Mouse (Mus musculus) neural tube, embryonic 14.5 days (tissue): ENCODE data around the gene Kcns3. TPM values are rescaled to one million over a fixed set of nuclear protein-coding genes. Genes with fewer than 3 reads are reported as not detected.
"Not testable (repeated sequence)": the region's sequence is repeated elsewhere in the genome, so short reads cannot be mapped to it uniquely, and the experiment has no call there.

Experiments
- ATAC-seq: fragments of 200-750 bp; cut with Nextera tagmentation; 2 replicates; pipeline ENCODE4 v1.8.0; 2017; ENCODE audit warnings: low read depth, mild to moderate bottlenecking, moderate TSS enrichment, moderate library complexity
- H3K27ac ChIP-seq: fragments of 300-500 bp; sonication (generic); 2 replicates; pipeline ENCODE4 v1.5.1; 2014; ENCODE audit warnings: low read depth, mild to moderate bottlenecking, control low read depth, low read length, moderate library complexity, mixed read lengths
- H3K27me3 ChIP-seq: fragments of 300-500 bp; sonication (generic); 2 replicates; pipeline ENCODE4 v1.6.1; 2014; ENCODE audit warnings: low read length; ENCODE audit not compliant: control insufficient read depth, insufficient read depth
- H3K36me3 ChIP-seq: fragments of 300-500 bp; sonication (generic); 2 replicates; pipeline ENCODE4 v1.6.1; 2014; ENCODE audit warnings: low read length, mixed read lengths; ENCODE audit not compliant: control insufficient read depth, insufficient read depth
- H3K4me1 ChIP-seq: fragments of 300-500 bp; sonication (generic); 2 replicates; pipeline ENCODE4 v1.6.1; 2014; ENCODE audit warnings: low read length; ENCODE audit not compliant: control insufficient read depth, insufficient read depth
- H3K4me2 ChIP-seq: fragments of 300-500 bp; sonication (generic); 2 replicates; pipeline ENCODE4 v1.6.1; 2014; ENCODE audit warnings: mild to moderate bottlenecking, low read depth, low read length, control low read depth
- H3K4me3 ChIP-seq: fragments of 300-500 bp; sonication (generic); 2 replicates; pipeline ENCODE4 v1.5.1; 2014; ENCODE audit warnings: low read depth, low read length, control low read depth, mixed read lengths
- H3K9ac ChIP-seq: fragments of 300-500 bp; sonication (generic); replicated peaks from 2 replicates; pipeline ENCODE4 v1.6.1; 2014; ENCODE audit warnings: low read depth, mild to moderate bottlenecking, control low read depth, low read length, mixed read lengths
- H3K9me3 ChIP-seq: fragments of 300-500 bp; sonication (generic); 2 replicates; pipeline ENCODE4 v1.6.1; 2016; ENCODE audit warnings: low read length; ENCODE audit not compliant: control insufficient read depth
- WGBS: fragments of 180-500 bp; shearing (Covaris S2); extraction: QIAGEN DNeasy Blood & Tissue Kit; methylation state at CpG from one replicate; pipeline ENCODE4 v1.1.7; 2014; 5-methylcytosine and 5-hydroxymethylcytosine counted together
- polyA plus RNA-seq: library from polyadenylated mRNA; unstranded; fragments of >200 nt; fragmentation: Nextera tagmentation; extraction: Ambion mirVana; gene quantifications from 2 replicates; pipeline ENCODE4 v1.2.1, GENCODE M21; 2014

Gene Kcns3
- polyA plus RNA-seq, 1 experiment from 2014 or later = 2.4 TPM

GRCm38 (mm10) chr12:11101565-11101964, 49.3 kb downstream of the Kcns3 start:
- H3K4me2 ChIP-seq = no peak overlapping the region
- no peak overlapping the region for H3K27ac ChIP-seq
- no peak for ATAC-seq
- no peak overlapping the region for H3K9ac ChIP-seq
- no peak overlapping the region for H3K4me3 ChIP-seq
- H3K9me3 ChIP-seq = no peaks in the 10 kb centered on the region
- H3K36me3 ChIP-seq = no peaks in the 10 kb centered on the region
- H3K4me1 ChIP-seq = no peaks in the 10 kb centered on the region
- no peaks in the 10 kb centered on the region for H3K27me3 ChIP-seq
- 89% methylated on average over 3 of the region's 3 CpGs for WGBS

- Histone ChIP-seq H3K4me3 (no peak overlapping the region), H3K4me1 (no peaks in the 10 kb centered on the region), H3K9ac (no peak overlapping the region), H3K36me3 (no peaks in the 10 kb centered on the region), H3K4me2 (no peak overlapping the region), H3K9me3 (no peaks in the 10 kb centered on the region), H3K27ac (no peak overlapping the region), H3K27me3 (no peaks in the 10 kb centered on the region)
- no peak for ATAC-seq
- 82% methylated on average over 5 of the region's 5 CpGs for WGBS
Observed at GRCm38 (mm10) chr12:11088626-11089372, 62.1 kb downstream of the Kcns3 start.

- no peaks in the 10 kb centered on the region for H3K27me3 ChIP-seq
- H3K4me2 ChIP-seq = no peak overlapping the region
- no peaks in the 10 kb centered on the region for H3K9me3 ChIP-seq
- no peak for ATAC-seq
- no peaks in the 10 kb centered on the region for H3K36me3 ChIP-seq
- H3K4me3 ChIP-seq = no peak overlapping the region
- no peak overlapping the region for H3K27ac ChIP-seq
- WGBS = 68% methylated on average over 5 of the region's 5 CpGs
- no peaks in the 10 kb centered on the region for H3K4me1 ChIP-seq
- H3K9ac ChIP-seq = no peak overlapping the region
Observed at GRCm38 (mm10) chr12:11086866-11087265, 64.0 kb downstream of the Kcns3 start.

GRCm38 (mm10) chr12:11071079-11071478, 79.8 kb downstream of the Kcns3 start:
- ATAC-seq = no peak
- Histone ChIP-seq H3K4me2 (no peak overlapping the region), H3K27me3 (no peaks in the 10 kb centered on the region), H3K9me3 (no peaks in the 10 kb centered on the region), H3K9ac (no peak overlapping the region), H3K36me3 (no peaks in the 10 kb centered on the region), H3K27ac (no peak overlapping the region), H3K4me3 (no peak overlapping the region), H3K4me1 (no peaks in the 10 kb centered on the region)
- WGBS = 91% methylated on average over 2 of the region's 2 CpGs

GRCm38 (mm10) chr12:11066865-11067264, 84.0 kb downstream of the Kcns3 start:
- H3K4me2 ChIP-seq = no peak overlapping the region
- no peaks in the 10 kb centered on the region for H3K36me3 ChIP-seq
- no peaks in the 10 kb centered on the region for H3K9me3 ChIP-seq
- no peak overlapping the region for H3K27ac ChIP-seq
- no peaks in the 10 kb centered on the region for H3K4me1 ChIP-seq
- H3K27me3 ChIP-seq = no peaks in the 10 kb centered on the region
- no peak overlapping the region for H3K4me3 ChIP-seq
- WGBS = 33% methylated on average over 2 of the region's 2 CpGs
- ATAC-seq = no peak
- no peak overlapping the region for H3K9ac ChIP-seq

GRCm38 (mm10) chr12:11052676-11053075, 98.2 kb downstream of the Kcns3 start:
- not testable (repeated sequence) for H3K36me3 ChIP-seq, H3K4me1 ChIP-seq, ATAC-seq, H3K9me3 ChIP-seq, H3K27me3 ChIP-seq, H3K4me2 ChIP-seq, H3K27ac ChIP-seq, H3K9ac ChIP-seq, H3K4me3 ChIP-seq
- WGBS = 75% methylated on average over 4 of the region's 4 CpGs

- Histone ChIP-seq H3K9ac (no peak overlapping the region), H3K27ac (no peak overlapping the region), H3K9me3 (no peaks in the 10 kb centered on the region), H3K27me3 (no peaks in the 10 kb centered on the region), H3K36me3 (no peaks in the 10 kb centered on the region), H3K4me1 (no peaks in the 10 kb centered on the region), H3K4me3 (no peak overlapping the region), H3K4me2 (no peak overlapping the region)
- no peak for ATAC-seq
Observed at GRCm38 (mm10) chr12:11041821-11042220, 109.0 kb downstream of the Kcns3 start.

Other genes with a start within 250 kb of the Kcns3 start
- gene Msgn1, start 57.9 kb upstream of the Kcns3 start, polyA plus RNA-seq = not detected in 2 replicates
- 1.1 and 1.6 TPM in 2 replicates for gene Gen1, start 114.7 kb upstream of the Kcns3 start, polyA plus RNA-seq
- gene Smc6, start 114.8 kb upstream of the Kcns3 start, polyA plus RNA-seq = 91.7 and 96.9 TPM in 2 replicates